Comparison of ENCODE assay signal across 9 mouse cellular contexts in genomic region chr11:34769946-34770345, GRCm38 (mm10).
"Had no signal": no experiment of that assay in that cellular context is flagged by ENCODE, and none has a peak within 500 bp of the region (broad histone marks: within the 10 kb centered on the region; RNA-seq: fewer than 3 reads in every experiment).

No protein-coding gene starts in this region.

- H3K27ac ChIP-seq: limb, embryonic 15.5 days; liver, embryonic 13.5 days; midbrain, embryonic 10.5 days had no signal

- ATAC-seq: midbrain, embryonic 16.5 days had no signal

- H3K27me3 ChIP-seq: limb, embryonic 15.5 days; liver, embryonic 13.5 days had no signal

- DNase-seq: kidney, adult 11 months; kidney, postnatal 10 days; liver, embryonic 13.5 days; lung, adult 18-20 months; lung, postnatal 36 days; right cerebral cortex, postnatal 14 days had no signal

- H3K36me3 ChIP-seq: limb, embryonic 15.5 days; liver, embryonic 13.5 days; midbrain, embryonic 10.5 days had no signal

- H3K4me3 ChIP-seq: limb, embryonic 15.5 days; liver, embryonic 13.5 days; midbrain, embryonic 10.5 days had no signal
